Mouse (Mus musculus): ENCODE data around the gene Slc25a38. TPM values are rescaled to one million over a fixed set of nuclear protein-coding genes. Genes with fewer than 3 reads are reported as not detected.

Gene Slc25a38
- 10 to 100 TPM; 23.5 to 31.8 (median 26.7) TPM for total RNA-seq (2022)

DNA sequence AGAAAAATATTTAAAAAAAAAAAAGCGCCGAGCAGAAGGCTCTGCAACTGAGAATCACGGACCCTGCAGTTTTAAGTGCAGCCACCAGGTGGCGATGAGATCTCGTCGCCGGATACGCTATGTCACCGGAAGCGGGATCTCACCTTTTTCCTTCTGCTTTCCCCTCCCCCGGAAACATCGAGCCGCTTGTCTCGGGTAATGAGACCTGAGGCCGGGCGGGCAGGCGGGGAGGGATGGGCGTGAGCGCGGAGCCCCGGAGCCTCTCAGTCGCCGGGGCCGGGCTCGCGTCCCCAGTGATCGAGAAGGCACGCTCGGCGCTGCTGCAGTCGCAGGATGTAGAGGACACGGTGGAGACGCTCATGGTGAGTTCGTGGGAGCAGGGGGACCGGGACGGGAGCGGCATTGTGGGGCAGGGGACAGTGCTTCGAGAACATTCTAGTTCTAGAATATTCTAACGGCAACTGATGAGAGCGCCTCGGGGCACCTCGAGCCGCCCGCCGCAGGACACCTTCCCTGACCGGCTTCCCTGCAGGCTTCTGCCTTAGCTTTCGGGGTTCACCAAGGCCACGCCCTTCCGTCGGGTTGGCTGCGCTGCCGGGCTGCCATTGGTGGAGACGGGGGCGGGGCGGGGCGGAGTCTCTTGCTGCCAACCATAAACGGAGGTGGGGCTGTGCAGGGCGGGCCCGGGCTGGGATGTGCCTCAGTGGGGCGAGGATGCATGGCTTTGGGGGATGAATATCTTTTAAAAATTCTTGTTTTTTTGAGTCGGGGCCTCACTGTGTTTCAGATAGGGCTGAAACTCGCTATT, at the start of gene Slc25a38:
Gene Slc25a38, plus strand, starts transcription at position 164 of the 808 bp plus-strand sequence.
- DNase-seq (ENCODE audit: low spot score in 2 of 2): peak; percentile 92 to 93

DNA sequence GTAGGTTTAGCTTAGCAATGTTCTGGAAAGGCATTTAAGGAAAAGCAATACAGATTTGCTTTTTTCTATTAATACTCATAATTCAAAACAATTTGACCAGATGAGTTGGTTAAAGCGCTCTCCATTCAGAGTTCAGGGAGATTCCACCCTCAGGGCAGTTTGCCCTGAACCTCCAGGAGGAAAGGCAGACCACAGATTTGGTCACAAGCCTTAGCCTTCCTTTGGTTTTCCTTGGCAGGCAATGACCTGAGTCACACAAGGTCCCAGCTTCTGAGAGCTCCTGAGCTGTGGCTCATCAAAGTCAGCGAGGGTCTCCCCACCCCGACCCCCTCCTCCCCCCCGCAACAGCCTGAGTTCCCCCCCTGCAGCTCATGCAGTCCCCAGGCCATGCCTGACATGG, 45.9 kb upstream of the Slc25a38 start:
- DNase-seq (ENCODE audit: low spot score in 2 of 2): no peak

DNA sequence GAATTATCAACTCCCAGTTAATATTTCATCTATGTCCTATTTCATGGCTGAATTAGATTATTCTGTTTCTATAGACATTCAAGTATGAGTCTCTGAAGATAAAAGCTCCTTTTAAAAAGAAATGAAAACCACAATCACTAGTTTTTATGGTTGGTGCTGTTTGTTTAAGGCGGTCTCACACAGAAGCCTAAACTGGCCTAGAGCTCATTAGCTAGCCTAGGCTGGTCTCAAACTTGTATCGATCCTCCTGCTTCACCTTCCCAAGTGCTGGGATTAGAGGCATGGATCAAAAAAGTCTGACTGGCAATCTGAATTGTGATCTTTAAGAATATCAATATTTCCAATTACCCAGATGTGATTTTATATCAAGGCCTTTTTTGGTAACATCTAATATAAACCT, 42.6 kb upstream of the Slc25a38 start:
- DNase-seq (ENCODE audit: low spot score in 2 of 2): no peak

DNA sequence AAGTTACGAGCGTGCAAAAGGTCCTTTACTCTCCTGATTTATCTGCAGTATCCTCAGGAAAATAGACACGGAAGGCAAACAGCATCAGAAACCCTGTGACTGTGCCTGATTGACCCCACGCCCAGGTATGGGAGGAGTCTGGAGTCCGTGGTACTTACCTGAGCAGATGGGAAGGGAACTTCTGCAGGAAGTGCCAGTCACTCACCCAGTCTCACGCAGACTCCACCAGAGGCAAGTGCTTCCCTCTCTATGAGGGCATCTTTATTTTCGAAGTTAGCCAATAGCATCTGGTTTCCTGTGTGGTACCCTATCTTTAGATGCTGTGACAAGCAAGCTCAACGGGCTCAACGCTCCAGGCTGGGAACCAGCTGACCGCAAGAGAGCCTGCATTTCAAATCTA, 42.1 kb upstream of the Slc25a38 start:
- no peak for DNase-seq (ENCODE audit: low spot score in 2 of 2)

DNA sequence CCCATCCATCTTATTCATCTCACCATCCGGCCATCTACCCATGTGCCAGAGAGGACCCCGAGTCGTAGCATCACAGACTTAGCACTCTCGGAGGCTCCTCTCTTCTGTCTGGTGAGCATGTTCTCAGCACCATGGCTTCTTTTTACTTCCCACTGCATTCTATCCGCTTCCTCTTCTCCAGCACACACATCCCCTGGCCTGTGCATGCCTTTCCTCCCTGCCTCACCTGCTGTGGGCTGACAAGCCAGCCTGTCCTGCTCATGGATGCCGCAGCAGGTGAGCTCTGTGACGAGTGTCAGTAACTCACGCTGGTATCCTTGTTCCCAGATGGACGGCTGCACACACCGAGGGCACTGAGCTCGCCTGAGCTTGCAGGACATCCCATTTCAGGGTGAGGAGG, 40.4 kb upstream of the Slc25a38 start, which contains the start of gene Cx3cr1:
Gene Cx3cr1, minus strand, starts transcription at position 101 of the 400 bp plus-strand sequence.
- DNase-seq (ENCODE audit: low spot score in 2 of 2): no peak

DNA sequence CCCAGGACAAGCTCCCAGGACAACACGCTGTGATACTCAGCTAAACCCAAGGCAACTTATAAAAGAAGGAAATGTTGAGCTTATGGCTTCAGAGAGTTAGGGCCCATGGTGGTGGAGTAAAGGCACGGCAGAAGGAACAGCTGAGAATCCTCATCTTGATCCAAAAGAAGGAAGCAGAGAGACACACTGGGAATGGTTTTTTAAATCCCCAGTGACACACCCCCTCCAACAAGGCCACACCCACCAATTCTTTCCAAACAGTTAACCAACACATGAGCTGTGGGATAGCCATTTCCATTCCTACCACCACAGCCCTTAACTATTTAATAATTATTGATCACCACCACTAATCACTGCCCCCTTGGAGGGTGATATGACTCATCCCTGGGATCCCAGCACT, 38.9 kb upstream of the Slc25a38 start:
- no peak for DNase-seq (ENCODE audit: low spot score in 2 of 2)

DNA sequence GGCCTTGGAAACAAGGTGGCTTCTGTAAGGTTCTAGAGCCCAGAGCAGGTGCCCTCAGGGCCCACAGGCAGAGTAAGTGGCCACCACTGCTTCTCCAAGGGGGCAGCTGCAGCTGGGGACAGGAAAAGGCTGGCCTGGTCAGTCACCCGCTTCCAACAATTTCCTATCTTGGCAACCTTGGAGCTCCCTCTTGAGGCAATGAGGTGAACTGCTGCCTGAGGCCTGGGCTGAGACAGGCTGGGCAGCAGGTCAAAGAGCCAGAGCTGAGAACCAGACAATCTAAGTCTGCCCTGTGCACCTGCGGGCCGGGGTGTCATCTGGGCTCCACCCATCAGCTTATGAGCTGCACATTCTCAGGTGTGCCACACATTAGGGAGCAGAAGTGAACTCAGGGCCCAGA, 37.0 kb upstream of the Slc25a38 start:
- DNase-seq (ENCODE audit: low spot score in 2 of 2): peak; percentile 47 to 86

DNA sequence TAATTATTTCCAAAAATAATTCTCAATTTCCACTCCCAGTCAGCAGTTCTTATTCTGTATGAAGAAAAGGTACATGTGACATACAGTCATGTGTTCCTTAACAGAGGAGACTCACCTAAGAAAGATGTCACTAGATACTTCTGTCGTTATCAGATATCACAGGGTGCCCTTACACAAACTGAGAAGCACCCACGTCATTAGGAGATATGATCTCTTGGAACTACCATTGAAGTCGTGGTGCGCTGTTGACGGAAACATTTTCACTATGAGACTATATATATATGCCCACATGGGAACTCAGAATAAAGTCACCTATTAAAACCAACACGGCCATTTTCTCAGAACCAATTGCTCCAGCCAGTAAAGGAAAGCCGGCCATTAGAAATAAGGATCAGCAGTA, 35.7 kb upstream of the Slc25a38 start:
- DNase-seq (ENCODE audit: low spot score in 2 of 2): no peak

DNA sequence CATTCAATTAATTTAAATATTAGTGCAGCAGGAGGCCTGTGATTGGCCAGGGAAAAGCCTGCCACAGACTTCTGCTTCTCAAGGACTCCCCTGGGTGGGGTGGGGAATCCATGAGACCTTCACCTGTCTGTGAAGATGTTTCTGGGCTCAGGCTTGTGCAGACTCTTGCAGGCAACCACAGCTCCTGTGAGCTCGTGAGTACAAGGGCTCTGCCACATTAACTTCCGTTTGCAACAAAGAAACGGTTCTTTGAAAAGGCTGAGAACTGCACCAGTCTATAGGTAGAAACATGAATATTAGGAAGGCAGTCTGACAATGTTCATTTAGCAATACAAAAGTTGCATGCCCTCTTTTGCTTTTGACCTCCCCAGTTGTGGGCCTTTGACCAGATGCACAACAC, 31.9 kb upstream of the Slc25a38 start:
- no peak for DNase-seq (ENCODE audit: low spot score in 2 of 2)

DNA sequence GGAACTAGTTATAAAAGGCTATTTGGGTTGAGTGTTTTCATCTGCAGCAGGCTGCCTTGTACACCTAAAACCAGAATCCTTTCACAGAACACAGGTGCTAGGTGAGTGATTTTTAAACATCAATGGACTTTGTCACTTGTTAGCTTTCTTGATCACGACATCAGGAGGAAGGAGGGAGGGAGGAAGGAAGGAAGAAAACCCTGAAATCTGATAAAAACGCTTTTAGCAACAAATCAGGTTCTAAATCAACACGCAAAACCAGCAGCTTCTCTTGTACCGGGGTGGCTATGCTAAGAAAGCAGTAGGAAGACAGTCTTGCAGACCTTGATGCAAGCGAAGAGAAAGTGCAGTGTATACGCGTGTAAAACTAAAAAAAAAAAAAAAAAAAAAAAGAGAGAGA, 30.3 kb upstream of the Slc25a38 start:
- no peak for DNase-seq (ENCODE audit: low spot score in 2 of 2)

DNA sequence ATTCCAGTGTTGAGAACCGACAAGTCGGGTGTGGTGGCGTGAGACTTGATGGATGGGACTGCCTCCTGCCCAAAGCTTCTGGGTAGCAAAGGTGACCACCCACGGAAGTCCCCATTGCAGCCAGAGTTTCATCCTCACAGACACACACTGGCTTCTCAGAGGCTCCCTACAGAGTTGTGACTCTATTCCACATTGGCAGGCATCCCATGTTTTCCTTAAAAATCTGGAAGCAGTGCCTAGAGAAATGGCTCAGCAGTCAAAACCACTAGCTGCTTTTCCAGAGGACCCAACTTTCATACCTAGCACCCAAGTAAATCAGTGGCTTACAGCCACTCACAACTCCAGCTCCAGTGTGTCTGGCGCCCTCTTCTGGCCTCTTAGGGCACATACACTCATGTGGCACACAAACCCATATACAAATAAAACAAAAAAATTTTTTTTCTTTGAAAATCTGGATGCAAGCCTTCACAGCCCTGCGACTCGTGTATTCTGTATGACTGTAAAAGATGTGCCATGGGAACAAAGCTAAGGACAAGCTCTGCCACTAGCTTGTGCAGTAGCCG, 29.5 kb upstream of the Slc25a38 start:
- DNase-seq (ENCODE audit: low spot score in 2 of 2): peak in 1 of 2 experiments; percentile 48

DNA sequence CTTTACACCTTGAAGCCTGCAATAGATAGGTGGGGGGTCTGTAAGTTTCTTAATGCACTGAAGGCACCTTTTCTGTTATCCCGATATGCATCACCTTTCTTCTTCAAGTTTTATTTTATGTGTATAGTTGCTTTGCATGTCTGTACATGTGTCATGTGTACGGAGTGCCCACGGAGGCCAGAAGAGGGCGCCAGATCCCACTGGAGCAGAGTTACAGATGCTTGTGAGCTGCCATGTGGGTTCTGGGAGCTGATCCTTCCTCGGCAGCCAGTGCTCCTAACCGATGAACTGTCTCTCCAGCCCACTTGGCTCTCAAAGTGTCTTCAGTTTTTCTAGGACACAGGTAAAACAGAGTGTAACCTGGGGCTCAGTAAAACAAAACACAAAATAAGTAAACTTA, 28.9 kb upstream of the Slc25a38 start:
- DNase-seq (ENCODE audit: low spot score in 2 of 2): no peak

DNA sequence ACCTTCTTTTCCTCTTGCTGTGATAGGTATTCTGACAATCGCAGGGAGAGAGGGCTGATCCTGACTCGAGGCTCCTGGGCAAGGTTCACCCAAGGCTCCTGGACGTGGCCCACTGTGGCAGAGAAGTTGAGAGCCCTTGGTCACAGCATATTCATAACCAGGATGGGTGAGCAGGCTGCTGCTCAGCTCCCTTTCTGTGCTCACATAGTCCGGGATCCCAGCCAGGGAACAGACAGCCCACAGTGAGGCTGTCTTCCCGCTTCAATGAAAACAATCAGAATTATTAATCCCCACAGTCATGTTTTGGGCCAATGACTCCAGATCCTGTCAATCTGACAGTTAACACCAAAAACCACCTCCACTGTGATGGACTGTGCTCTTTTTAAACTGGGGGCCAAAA, 28.2 kb upstream of the Slc25a38 start:
- DNase-seq (ENCODE audit: low spot score in 2 of 2): peak; percentile 45 to 55

DNA sequence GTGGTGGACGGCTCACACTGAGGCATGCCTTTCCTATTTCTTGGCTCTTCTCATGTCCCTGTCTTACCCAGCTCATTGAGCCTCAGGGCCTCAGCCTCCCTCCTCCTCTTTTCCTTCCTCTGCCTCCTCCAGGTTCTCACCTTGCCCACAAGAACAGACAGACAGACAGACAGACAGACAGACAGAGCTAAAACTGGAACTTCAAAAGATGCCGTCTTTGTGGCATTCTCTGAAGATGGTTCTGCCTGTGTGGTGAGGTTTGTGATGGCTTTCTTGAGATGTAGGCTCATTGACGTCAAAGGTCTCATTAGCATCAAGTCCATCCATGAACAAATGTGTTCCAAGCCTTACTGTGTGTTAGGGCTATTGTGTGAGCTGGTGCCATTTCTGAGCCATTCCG, 27.5 kb upstream of the Slc25a38 start:
- DNase-seq (ENCODE audit: low spot score in 2 of 2): no peak

DNA sequence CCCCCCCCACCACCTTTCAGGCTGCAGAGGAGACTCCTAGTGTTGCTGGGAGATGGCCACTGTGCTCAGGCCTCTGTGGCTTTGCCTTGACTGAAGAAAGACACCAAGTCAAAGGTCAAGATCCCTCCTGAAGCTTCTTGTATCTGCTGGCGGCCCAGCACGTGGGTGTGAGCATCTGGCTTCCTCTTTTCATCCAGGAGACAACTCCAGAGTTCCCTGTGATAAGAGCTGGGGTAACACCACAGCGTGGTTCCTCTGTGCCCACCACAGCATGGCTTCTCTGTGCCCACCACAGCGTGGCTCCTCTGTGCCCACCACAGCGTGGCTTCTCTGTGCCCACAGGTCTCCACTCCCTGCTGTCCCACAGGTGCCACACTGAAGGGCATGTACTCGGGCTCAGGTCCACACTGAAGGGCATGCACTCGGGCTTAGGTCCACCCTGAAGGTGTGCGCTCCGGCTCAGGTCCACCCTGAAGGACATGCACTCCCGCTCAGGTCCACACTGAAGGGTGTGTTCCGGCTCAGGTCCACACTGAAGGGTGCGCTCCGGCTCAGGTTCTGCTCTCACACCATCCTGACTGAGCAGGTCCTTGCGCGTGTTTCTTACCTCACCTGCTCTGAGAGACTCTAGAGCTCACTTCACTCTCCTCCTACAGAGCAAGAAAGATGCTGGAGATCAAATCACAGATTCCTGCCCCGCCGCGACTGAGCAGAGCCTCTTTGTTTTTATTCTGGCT, 26.8 kb upstream of the Slc25a38 start:
- no peak for DNase-seq (ENCODE audit: low spot score in 2 of 2)

DNA sequence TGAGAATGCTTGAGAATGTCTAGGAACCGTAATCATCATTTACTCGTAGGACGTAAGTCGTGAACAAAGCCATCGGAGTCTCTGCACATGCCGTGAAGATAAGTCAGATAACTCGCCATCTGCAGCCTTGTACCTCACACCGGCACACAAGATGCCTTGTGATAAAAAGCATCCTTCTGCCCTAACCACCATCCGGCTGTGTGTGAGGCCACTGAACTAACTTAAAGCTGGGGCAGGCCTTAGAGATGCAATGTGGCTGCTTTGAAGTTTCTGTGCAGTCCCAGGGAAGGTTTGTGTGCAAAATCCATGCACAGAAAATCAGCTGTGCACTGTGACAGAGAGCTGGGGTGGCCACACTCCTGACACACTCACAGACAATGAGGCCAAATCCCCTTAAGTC, 25.8 kb upstream of the Slc25a38 start:
- no peak for DNase-seq (ENCODE audit: low spot score in 2 of 2)

DNA sequence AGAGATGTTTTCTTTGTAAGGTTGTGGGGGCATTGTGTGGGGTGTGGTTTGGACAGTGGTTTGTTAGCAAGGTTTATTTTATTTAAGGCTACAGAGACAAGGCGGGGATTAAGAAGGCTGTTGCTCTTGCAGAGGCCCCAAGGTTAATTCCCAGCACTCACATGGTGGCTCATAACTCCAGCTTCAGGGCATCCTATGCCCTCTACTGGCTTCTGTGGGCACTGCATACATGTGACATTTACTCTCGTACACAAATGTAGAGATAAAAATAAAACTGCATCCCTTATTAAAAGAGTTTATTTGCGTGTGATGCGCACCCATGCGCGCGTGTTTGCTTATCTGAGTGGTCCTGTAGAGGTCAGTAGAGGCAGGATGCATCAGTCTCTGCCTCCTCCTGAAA, 21.0 kb upstream of the Slc25a38 start:
- DNase-seq (ENCODE audit: low spot score in 2 of 2): no peak

DNA sequence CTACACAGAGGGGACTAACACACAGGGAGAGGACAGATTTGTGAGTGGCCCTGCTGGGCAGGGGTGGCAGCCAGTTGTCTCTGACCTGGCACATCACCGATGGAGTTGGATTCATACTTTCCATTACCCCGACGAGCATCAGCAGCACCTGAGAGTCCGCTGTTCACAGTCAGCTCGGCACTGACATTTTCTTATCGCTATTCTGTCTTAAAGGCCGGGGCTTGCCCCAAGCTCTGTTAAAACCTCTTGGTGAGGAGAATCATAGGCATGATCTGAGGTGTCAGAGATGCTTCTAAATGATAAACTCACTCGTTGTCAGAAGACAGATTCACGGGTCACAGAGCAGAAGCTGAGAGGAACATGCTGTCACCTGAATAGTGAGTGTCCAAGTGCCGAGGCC, 19.1 kb upstream of the Slc25a38 start:
- no peak for DNase-seq (ENCODE audit: low spot score in 2 of 2)

DNA sequence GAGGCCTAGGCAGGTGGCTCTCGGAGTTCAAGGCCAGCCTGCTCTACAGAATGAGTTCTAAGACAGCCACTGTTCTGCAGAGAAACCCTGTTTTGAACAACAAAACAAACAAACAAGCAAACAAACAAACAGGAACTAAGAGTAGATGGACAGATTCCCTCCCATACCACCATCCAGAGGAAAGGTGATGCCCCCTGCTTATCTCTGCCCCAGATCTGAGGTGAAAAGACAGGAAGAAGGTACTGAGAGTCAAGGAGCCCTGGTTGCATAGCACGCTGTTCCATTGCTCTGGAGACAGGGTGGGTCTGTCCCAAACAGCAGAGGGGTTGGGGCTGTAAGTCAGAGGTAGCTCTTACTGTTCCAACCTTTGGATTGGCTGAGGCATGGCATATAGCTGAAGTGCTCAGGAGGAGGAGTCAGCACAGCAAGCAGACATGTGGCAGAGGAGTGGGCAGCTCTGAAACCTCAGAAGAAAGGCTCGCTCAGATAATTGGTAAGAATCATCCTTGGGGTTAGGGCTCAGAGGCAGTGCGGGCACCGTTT, 18.4 kb upstream of the Slc25a38 start, which contains the start of gene Ccr8:
Gene Ccr8, plus strand, starts transcription at position 419 of the 543 bp plus-strand sequence.
- DNase-seq (ENCODE audit: low spot score in 2 of 2): no peak

DNA sequence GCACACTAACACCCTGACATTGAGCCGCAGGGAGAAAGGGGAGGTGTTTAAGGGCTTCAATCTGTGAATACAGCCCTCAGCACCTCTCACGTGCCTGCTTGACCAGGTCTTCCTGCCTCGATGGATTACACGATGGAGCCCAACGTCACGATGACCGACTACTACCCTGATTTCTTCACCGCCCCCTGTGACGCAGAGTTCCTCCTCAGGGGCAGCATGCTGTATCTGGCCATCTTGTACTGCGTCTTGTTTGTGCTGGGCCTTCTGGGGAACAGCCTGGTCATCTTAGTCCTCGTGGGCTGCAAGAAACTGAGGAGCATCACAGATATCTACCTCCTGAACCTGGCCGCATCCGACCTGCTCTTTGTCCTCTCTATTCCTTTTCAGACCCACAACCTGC, 16.5 kb upstream of the Slc25a38 start:
- no peak for DNase-seq (ENCODE audit: low spot score in 2 of 2)

DNA sequence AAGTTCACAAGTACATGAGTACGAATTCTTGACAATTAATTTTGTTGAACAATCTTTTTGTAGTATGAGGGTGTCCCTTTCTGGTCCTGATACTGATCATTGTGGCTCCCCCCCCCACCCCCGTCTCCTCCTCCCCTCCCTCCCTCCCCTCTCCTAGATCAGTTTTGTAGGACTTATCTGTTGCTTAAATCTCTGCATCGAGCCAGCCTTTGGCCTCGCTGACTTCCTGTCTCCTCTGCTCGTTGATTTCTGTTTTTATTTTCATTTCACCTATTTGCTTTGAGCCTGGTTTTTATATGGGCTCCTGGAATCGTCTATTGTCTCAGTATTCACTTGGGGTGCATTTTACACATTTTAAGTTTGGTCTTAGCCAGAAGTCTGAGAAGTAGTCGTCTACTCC, 14.3 kb upstream of the Slc25a38 start:
- no peak for DNase-seq (ENCODE audit: low spot score in 2 of 2)

DNA sequence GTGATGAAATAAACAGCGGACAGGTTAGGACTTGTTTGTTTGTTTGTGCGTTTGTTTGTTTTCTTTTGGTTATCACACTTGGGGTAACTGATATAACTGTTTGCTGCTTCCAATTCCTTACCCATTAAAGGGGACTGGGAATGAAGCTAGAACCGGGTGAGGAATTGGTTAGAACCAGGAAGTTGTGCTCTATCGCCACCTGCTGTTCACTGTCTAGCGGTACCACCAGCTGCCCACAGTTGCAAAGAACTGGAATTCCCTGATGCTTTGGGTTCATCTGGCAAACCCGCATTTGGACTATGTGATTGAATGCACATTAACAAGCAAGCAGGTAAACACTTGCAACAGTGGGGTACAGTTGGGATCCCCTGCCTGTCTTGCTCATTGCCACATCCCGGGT, 11.5 kb upstream of the Slc25a38 start:
- DNase-seq (ENCODE audit: low spot score in 2 of 2): peak in 1 of 2 experiments; percentile 77
